Mouse (Mus musculus) layer of hippocampus, postnatal 14 days (tissue): ENCODE results near the gene Tekt2. TPM values are rescaled to one million over a fixed set of nuclear protein-coding genes. Genes with fewer than 3 reads are reported as not detected.
A peak's percentile ranks its signal among the peaks of the same experiment; 100 is the strongest.

Source experiments
- DNase-seq, 2 experiments: peaks; one replicate each; pipeline ENCODE4 v3.0.0; 2021 to 2022; ENCODE audit warnings: low spot score in 2 of 2, mixed read lengths in 1 of 2
- total RNA-seq, 2 experiments: library from RNA; stranded (reverse); gene quantifications; 2 replicates each; pipeline ENCODE4 v1.2.3; 2021

Tekt2 gene
- total RNA-seq, 2 experiments from 2014 or later, result 1.9 to 2.2 TPM

DNA sequence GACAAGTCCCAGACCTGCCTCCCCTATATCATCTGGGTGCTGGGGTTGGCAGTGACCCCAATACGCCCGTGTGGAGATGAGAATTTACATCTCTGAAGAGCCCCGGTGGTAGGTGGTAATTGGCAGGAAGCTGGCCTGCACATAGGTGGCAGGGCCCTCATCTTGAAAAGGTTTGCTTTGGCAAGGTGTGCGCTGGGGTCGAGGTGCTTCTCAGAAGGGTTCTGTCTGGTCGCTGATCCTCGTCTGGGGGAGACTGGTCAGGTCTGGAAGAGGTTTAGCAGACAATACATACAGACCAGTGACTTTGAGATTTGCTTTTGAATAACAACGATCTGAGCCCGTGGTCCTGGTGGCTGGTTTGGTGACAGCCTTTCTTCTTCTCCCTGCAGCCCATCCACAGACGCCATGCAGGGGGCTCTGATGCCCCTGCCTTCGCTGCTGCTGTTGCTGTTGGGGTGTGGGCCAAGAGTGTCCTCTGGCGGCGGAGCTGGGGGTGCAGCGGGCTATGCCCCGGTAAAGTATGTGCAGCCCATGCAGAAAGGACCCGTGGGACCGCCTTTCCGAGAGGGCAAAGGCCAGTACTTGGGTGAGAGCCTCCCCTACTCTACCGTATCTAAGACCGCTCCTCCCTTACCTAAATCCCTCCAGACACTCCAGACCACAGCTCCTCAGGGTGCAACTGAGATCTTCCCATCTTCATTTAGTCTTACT, 16.1 kb downstream of the Tekt2 start:
- peak; percentile 17 to 31 for DNase-seq

DNA sequence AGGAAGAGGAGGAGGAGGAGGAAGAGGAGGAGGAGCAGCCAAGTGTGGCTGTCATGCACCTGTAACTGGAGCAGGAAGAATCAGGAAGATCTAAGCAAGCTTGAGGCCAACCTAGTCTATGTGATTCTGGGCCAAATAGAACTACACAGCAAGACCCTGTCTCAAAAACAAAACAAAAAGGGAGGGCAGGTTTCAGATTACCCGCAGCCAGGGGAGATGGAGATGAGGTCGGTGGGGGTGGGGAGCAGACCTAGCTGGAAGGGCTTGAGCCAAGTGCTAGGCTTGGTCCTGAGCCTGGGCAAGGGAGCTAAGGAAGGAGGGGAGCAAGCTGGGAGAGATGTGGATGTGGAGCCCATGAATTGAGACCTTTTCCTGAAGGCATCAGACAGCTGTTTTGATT, 18.7 kb downstream of the Tekt2 start:
- DNase-seq, result no peak

GRCm38 (mm10) chr4:126306058-126306457, 19.4 kb downstream of the Tekt2 start:
- no peak for DNase-seq

- DNase-seq, result no peak
Observed at GRCm38 (mm10) chr4:126305428-126305827, 20.1 kb downstream of the Tekt2 start.

- DNase-seq, result no peak
Observed at GRCm38 (mm10) chr4:126303877-126304276, 21.6 kb downstream of the Tekt2 start.

GRCm38 (mm10) chr4:126301584-126302309, 23.7 kb downstream of the Tekt2 start:
- no peak for DNase-seq

DNA sequence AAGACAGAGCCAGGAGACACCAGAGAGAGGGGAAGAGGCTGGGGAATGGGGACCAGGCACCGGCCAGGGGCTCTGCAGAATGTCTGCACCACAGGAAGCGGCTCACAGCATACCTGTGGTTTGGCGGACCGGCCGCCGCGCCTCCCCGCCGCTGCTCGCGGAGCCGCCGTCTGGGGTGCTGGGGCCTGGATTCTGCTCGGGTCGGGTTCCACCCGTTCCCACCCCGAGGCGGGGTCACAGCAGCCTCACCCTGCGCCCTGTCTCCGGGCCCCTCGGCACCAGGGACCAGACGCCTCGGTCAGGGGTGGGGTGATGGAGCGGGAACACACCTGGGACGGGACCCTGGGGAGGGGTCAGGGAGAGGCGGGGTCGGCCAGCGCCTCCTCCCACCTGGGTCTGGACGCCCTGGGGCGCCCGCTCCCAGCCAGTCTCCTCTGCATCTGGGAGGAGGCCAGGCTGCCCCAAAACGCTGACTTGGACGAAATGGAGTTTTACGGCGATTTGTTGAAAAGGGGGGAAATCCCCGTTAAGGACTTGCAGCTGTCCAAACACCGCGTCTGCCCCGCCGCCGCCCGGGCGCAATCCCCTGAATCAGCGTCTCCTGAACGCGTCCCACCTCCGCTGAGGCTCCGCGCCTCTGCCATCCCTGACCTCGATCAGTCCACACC, 24.4 kb downstream of the Tekt2 start:
- DNase-seq, result no peak

DNA sequence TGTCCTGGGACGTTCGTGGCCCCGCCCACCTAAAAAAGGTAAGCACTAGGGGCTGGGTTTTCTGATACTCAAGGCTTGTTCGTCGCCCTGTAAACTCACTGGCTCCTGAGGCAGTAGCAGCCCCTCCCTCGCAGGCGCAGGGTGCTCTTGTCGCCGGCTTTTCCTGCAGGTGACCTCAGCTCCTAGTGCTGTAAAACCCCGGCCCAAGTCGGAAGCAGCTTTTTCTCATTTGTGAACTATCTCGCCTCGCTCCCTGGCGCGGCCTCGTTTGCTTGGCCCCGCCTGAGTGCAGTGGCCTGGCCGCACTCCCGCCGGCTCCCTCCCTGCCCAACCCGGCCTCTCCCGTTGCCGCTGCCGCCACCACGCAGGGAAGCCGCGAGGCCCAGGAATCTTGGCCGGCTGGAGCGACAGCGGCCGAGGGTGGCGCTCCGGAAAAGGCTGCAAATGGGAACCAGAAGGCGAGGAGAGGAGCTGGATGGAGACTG, 28.8 kb downstream of the Tekt2 start:
- peak in 1 of 2 experiments; percentile 26 for DNase-seq

GRCm38 (mm10) chr4:126295937-126296336, 29.6 kb downstream of the Tekt2 start:
- no peak for DNase-seq

DNA sequence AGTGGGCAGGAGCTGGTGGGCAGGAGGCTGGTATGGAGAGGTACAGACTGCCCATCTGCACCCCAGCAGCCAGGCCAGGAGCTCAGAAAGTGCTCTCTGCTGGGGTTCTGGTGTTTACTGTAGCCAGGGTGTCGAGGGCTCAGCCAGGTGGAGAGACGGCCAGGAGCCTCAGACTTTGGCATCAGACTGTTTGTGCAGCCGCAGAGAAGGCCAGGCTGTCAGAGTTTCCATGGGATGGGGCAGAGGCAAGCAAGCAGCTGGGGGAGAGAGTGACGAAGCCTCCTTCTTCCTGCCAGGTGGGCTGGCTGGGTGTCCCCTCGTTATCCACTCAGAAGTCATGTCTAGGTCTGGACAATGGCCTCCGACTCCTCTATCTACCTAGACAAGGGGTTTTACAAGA, 30.3 kb downstream of the Tekt2 start:
- no peak for DNase-seq

- no peak for DNase-seq
Observed at GRCm38 (mm10) chr4:126291196-126291595, 34.3 kb downstream of the Tekt2 start.

GRCm38 (mm10) chr4:126290314-126290713, 35.2 kb downstream of the Tekt2 start:
- DNase-seq, result no peak

- DNase-seq, result no peak
Observed at GRCm38 (mm10) chr4:126288085-126288666, 37.3 kb downstream of the Tekt2 start.

GRCm38 (mm10) chr4:126287302-126287995, 38.0 kb downstream of the Tekt2 start:
- no peak for DNase-seq

DNA sequence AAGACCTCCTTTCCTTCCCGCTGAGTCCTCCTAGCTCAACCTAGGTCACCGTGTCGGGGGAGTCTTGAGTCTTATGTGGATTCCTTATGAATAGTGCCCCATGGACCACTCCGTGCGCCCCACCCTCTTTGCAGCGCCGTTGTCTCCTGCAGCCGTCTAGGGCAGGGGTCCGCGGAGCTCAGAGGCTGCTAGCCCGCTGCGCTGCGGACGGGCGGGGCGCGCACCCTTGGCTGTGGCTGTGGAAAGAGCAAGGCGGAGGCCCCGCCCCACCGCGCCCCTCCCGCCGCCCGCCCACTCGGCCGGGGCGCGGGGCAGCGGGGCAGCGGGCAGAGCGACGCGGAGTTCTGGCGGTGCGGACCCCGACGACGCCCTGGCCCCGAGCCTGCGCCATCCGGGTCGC, 39.0 kb downstream of the Tekt2 start, which contains the start of gene Col8a2:
Col8a2 (plus strand) TSS at position 302 of the 400 bp plus-strand sequence.
- no peak for DNase-seq

DNA sequence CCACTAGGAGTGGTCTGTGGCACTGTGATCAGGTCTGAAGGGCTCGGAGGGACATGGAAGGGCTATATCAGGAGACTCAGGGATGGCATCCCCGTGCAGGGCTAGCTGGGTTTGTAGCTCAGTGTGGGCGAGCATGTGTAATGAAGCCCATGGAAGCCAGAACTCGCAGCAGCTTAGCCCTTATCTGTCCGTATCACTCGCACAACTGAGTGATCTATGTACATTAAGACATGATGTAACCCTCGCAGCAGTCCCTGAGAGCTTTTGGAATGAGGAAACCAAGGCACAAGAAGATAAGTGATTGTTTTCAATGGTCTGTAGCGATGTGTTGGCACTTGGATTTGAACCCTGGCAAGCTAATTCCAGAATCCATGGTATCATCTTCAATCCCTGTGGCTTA, 41.9 kb downstream of the Tekt2 start:
- DNase-seq, result no peak

DNA sequence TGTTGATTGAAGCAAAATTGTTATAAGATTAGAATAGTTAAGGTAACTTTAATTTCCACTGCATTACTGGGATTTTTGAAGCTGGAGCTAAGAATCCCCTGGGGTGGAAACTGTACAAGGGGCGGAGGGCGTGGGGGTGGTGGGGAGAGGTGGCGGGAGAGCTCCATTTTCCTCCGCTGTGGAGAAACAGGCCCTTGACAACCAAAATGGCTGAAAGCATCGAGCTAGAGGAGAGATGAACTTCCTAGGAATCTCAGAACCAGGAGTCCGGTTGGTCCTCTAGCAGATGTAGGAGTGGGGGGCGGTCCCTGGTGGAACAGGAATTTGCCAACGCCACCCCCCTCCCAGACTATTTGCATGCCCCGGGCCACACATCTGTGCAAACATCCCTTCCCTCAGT, 43.8 kb downstream of the Tekt2 start:
- DNase-seq, result no peak

GRCm38 (mm10) chr4:126278961-126279360, 46.5 kb downstream of the Tekt2 start:
- DNase-seq, result no peak

GRCm38 (mm10) chr4:126278565-126278915, 46.9 kb downstream of the Tekt2 start:
- DNase-seq, result no peak

DNA sequence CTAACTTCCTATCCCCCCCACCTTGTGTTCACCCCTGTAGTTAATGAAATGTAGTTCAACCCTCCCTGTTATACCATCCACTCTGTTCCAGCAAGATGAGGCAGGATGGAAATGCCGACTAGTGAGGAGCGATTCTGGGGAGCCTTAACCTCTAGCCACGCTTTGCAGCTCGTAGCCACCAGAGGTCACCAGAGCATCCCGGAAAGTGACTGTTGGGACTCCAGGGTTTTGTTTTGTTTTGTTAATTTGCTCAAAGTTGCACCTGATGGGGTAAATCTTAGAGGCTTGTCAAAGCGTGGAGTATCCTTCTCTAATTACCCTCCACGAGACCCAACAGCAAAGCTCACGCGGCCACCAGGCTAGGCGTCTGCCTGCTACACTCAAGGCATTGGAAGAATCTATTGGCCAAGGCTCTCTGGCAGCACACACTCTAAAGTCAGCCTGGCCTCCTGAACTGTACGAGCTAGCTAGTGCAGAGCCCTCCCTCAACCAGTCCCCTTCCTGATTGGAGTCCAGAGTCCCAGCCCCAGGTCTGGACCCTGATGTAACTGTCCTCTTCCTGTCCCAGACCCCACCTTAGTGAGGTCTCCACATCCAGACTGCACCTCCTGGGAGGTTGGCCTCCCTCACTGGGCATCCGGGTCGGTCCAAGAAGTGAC, 47.5 kb downstream of the Tekt2 start:
- DNase-seq, result peak in 1 of 2 experiments; percentile 42
